Comparison of ENCODE assay signal across 9 mouse cellular contexts in the genomic region with DNA sequence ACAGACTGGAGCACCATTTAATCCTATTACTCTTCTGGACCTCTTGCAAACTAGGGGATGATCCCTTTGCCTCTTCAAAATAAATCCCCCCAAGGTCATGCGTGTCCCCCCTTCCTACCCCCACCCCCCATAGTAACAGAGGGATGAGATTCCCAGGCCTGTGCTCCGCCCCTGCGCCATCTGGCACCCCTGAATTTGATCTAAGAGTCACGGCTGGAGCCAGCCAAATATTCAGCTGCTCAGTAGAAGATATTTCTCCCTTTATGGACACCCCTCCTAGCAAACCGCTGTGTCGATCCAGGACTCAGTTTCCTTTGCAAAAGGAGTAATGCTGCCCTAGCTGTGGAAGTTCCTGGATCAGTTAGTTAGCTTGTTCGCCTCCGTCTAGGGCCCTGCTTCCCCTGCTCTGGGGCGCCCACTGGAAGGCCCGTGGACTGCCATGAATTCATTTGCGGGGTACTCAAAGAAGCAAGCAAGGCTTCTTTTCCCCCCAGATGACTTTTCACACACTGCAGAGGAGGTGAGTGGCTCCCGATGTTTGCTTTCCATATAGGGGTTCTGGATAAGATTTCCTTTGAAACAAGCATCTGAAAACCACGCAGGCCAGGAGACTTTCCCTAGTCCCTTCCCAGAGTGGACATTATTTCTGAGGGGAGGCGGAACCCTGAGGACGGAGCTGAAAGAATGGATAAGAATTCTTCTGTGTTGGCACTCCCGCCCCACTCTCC.
DNase-seq lines count a peak whose midpoint lies in the region; ATAC-seq and TF ChIP-seq lines count a peak whose summit lies in the region.
"Had no signal": no experiment of that assay in that cellular context is flagged by ENCODE, and none has a peak within 500 bp of the region (broad histone marks: within the 10 kb centered on the region; RNA-seq: fewer than 3 reads in every experiment).

No protein-coding gene starts in this region.

- no peak for DNase-seq in heart, adult 18-20 months
- DNase-seq in testis, postnatal 14 days (ENCODE audit: low spot score) = no peak
- no peak for DNase-seq in thymus, adult 2 months
- no peak for DNase-seq in spleen, postnatal 10 days (ENCODE audit: low spot score in 2 of 2)
- DNase-seq in spleen, adult 18-20 months = no peak

- peaks cover 14% of the 10 kb centered on the region for H3K4me1 ChIP-seq in heart, embryonic 13.5 days
- peaks cover 11% of the 10 kb centered on the region for H3K4me1 ChIP-seq in testis, adult 2 months (ENCODE audit: control insufficient read depth, insufficient read depth, low read length)
- H3K4me1 ChIP-seq in limb, embryonic 15.5 days = peaks cover 13% of the 10 kb centered on the region
- H3K4me1 ChIP-seq in thymus, adult 2 months (replicated peaks; ENCODE audit: control insufficient read depth, insufficient read depth, low read length) = peaks cover 7% of the 10 kb centered on the region

- 33% methylated on average over 16 of the region's 16 CpGs for WGBS in heart, embryonic 13.5 days
- 37% methylated on average over 16 of the region's 16 CpGs for WGBS in limb, embryonic 15.5 days
- WGBS in thymus, adult 2 months = 83% methylated on average over 16 of the region's 16 CpGs

- H3K27me3 ChIP-seq in heart, embryonic 13.5 days (replicated peaks) = no peaks in the 10 kb centered on the region
- no peaks in the 10 kb centered on the region for H3K27me3 ChIP-seq in testis, adult 2 months (ENCODE audit: control insufficient read depth, insufficient read depth, low read length)
- H3K27me3 ChIP-seq in limb, embryonic 15.5 days = no peaks in the 10 kb centered on the region
- H3K27me3 ChIP-seq in thymus, adult 2 months (ENCODE audit: control insufficient read depth, insufficient read depth, low read length) = no peaks in the 10 kb centered on the region

- H3K4me2 ChIP-seq in heart, embryonic 13.5 days = peak overlapping the region; percentile 68
- peak overlapping the region; percentile 42 for H3K4me2 ChIP-seq in limb, embryonic 15.5 days

- no peak for TF ChIP-seq POLR2A in testis, adult 2 months (IDR thresholded peaks at IDR 0.05; ENCODE audit: control insufficient read depth, low read depth, low read length)
- no peak for TF ChIP-seq POLR2A in thymus, adult 2 months (IDR thresholded peaks at IDR 0.05; ENCODE audit: control insufficient read depth, extremely low read depth, insufficient read depth, low read length, poor library complexity)

- H3K9ac ChIP-seq in heart, embryonic 13.5 days = peak overlapping the region; percentile 67; the same call in 1 of the 2 replicates
- H3K9ac ChIP-seq in limb, embryonic 15.5 days = no peak overlapping the region

- peak overlapping the region; percentile 38 for H3K4me3 ChIP-seq in heart, embryonic 13.5 days
- no peak overlapping the region for H3K4me3 ChIP-seq in testis, adult 2 months (ENCODE audit: control insufficient read depth, low read depth, low read length)
- peak overlapping the region; percentile 14 for H3K4me3 ChIP-seq in limb, embryonic 15.5 days
- H3K4me3 ChIP-seq in thymus, adult 2 months (ENCODE audit: control insufficient read depth, insufficient read depth, low read length) = no peak overlapping the region

- peaks cover 13% of the 10 kb centered on the region for H3K9me3 ChIP-seq in heart, embryonic 13.5 days
- H3K9me3 ChIP-seq in limb, embryonic 15.5 days = 0 out of 2 replicates have a peak, but pooled peaks cover 6% of the 10 kb centered on the region

- no peak for TF ChIP-seq CTCF in testis, adult 2 months (IDR thresholded peaks at IDR 0.05; ENCODE audit: control insufficient read depth, insufficient read depth, insufficient replicate concordance, low read depth, low read length)
- TF ChIP-seq CTCF in thymus, adult 2 months (IDR thresholded peaks at IDR 0.05; ENCODE audit: borderline replicate concordance, control insufficient read depth, extremely low read depth, insufficient read depth, low read length, poor library complexity) = no peak

- H3K36me3 ChIP-seq in heart, embryonic 13.5 days = no peaks in the 10 kb centered on the region
- no peaks in the 10 kb centered on the region for H3K36me3 ChIP-seq in testis, adult 2 months (ENCODE audit: control insufficient read depth, insufficient read depth, low read length)
- no peaks in the 10 kb centered on the region for H3K36me3 ChIP-seq in limb, embryonic 15.5 days
- H3K36me3 ChIP-seq in thymus, adult 2 months (ENCODE audit: control insufficient read depth, insufficient read depth, low read length) = no peaks in the 10 kb centered on the region

- no peak for ATAC-seq in heart, embryonic 13.5 days (ENCODE audit: extremely low read depth, insufficient number of reproducible peaks, low FRiP score, low TSS enrichment)
- ATAC-seq in limb, embryonic 15.5 days (ENCODE audit: insufficient number of reproducible peaks, low FRiP score, low TSS enrichment, low read depth) = no peak

- peak overlapping the region; percentile 32; the same call in 1 of the 2 replicates for H3K27ac ChIP-seq in heart, embryonic 13.5 days (replicated peaks)
- peak overlapping the region; percentile 47 for H3K27ac ChIP-seq in testis, adult 2 months (ENCODE audit: control insufficient read depth, insufficient read depth, low read depth, low read length)
- peak overlapping the region; percentile 71 for H3K27ac ChIP-seq in limb, embryonic 15.5 days
- no peak overlapping the region for H3K27ac ChIP-seq in thymus, adult 2 months (ENCODE audit: control insufficient read depth, insufficient read depth, low read length)
- H3K27ac ChIP-seq: macrophage had no signal

Comparison
In these comparisons a context has a peak if more than half of its experiments do, and no peak if none do; other contexts are left out.
1. H3K4me3 ChIP-seq: peak in heart, embryonic 13.5 days (single experiment) and limb, embryonic 15.5 days (single experiment); none in testis, adult 2 months (single experiment) and thymus, adult 2 months (single experiment).